Mouse (Mus musculus): Measurements from ENCODE around the gene Cdk12.

The Cdk12 gene

GRCm38 (mm10) chr11:98318421-98319116 is 115.7 kb downstream of the Cdk12 start:
- DNase-seq = no peak

DNA sequence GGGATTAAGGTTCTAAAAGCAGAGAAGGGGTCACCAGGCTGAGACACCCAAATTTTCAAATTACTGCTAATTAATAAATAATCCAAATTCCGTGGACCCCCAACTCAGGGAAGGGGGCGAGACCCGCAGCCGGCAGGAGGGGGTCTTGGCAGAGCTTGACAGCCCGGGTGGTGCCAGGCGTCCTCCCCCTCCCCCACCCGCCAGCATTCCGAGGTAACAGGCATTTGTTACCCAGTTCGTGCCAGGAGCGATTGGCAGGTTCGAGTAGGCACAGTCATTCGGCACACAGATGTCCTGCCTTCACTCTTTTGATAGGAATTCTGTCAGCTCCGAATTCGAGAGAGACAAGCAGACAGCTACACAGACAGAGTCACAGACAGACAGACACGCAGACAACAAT is 116.3 kb downstream of the Cdk12 start:
- no peak for DNase-seq

GRCm38 (mm10) chr11:98319544-98319943 is 116.7 kb downstream of the Cdk12 start:
- no peak for DNase-seq

DNA sequence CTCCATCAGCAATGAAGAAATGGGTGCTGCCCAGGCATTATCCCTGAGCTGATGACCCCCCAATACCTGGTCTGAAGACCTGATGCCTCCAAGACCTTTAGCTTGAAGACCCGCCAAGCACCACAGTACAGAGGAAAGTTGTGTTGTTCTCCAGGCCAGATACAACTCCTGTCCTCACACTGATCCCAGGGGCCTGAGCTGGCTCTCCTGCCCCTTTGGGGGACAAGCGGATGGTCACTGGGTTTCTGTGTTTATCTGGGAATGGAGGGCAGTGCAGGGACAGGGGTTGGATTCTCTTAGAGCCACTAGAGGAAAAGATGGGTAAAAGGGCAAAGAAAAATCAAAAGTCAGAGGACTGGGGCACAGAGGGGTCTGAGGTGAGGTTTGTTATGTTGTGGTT is 117.1 kb downstream of the Cdk12 start:
- no peak for DNase-seq

DNA sequence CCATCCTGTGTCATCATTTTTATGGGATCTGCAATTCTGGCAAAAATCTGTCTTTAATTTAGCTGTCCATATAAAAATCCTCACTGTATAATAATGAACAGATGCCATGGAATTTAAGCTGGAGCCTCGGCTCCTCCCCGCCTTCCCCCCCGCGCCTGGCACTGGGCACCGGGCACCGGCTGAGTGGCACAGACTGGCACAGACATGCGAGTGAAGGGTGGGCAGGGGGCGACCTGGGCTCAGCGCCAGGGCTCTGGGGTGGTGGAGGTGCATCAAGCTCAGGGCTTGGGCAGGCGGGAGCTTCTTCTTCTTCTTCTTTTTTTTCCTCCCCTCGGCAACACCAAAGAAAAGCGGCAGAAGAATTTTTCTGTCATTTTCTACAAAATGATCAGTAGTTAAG is 117.5 kb downstream of the Cdk12 start:
- no peak for DNase-seq

DNA sequence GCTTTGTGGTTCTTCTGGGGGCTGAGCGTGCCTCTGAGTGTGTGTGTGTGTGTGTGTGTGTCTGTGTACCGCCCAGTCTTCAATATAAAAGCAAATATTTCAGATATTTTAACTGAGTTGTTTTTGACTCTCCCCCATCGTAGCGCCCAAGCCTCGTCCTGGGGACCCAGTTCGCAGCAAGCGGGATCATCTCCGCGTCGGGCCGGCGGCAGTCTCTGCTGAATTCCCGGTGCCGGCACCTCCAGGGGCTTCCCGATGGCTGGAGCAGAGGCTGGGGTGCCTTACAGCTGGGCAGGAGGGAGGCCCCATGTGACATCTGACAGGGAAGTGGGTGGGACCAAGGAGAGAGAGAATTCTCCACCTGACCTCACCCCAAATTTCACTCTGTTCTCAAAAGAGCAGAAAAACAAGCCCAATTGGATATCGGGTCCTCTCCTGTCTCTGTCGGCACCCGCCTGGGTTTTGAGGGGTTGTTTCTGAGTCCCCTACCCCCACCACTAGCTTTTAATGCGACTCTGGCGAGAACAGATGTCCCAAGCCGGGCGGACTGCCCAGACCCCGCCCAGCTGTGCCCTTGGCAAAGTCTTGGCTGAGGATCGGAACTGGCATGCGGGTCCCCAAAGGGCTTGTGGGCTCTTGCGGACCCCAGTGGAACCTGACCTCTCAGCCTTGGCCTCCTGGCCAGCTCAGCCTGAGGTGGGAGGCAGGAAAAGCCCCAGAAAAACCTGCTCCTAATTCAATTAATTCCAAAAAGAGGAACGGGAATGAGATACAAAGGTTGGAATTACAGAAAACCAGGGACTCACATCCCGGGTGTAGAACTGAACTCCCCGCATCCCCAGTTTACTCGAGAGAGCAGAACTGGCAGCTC is 118.2 kb downstream of the Cdk12 start:
- DNase-seq = no peak

GRCm38 (mm10) chr11:98321677-98322003 is 118.8 kb downstream of the Cdk12 start:
- no peak for DNase-seq

- DNase-seq = no peak
These were observed 119.3 kb downstream of the Cdk12 start for GRCm38 (mm10) chr11:98322159-98322558.

DNA sequence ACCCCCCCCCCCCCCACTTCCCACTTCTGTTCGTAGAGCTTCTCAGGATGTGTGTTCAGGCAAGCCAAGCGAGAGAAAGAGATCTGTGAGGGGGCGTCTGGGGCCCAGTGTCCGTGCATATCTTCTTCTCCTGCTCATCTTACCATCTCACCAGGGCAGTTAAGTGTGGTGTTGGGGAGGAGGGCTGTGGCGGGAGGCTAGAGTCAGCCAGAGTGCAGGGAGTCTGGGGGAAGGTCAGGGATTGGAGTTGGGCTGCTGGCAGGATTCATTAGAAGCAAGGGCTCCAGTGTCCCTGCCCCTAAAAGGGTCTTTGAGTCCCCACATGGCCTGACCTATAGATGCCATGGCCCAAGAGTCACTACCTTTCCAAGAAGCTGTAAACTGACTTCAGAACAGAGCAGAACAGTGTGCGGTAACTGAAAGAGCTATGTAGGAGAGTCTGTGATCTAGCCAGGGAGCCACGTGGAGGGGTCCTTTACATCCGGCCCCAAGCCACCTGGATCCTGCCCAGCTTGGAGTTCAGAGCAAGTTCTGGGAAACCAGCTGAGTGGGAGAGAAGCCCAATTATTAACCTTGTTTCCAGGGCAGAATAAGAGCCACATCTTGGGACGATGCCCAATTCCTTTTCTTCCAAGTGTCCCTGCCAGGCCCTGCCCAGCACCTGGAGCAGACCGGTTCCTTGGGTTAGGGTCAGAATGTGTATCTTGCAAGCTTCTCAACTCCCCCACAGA is 120.4 kb downstream of the Cdk12 start:
- no peak for DNase-seq

DNA sequence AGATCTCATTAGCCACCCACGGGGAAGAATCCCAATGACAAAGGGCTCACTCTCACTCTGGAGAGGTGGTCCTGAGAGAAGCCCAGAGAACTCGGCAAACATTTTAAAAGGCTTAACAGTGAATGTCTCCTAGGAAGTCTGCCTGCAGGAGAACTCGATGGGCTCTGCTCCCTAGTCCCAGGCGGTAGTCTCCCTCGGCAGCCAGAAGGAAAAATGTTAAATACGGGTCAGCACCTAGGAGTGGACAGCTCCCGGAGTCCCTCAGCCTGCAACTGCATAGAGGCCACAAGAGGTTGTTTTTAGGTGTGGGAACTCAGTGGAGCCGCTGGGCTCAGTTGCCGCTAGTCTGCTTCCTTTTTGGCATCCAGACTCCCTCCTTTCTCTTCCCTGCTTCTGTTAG is 121.1 kb downstream of the Cdk12 start:
- DNase-seq = no peak

- DNase-seq = no peak
These were observed 122.4 kb downstream of the Cdk12 start for GRCm38 (mm10) chr11:98325191-98325820.

- DNase-seq = no peak
These were observed 123.0 kb downstream of the Cdk12 start for GRCm38 (mm10) chr11:98325821-98326218.

DNA sequence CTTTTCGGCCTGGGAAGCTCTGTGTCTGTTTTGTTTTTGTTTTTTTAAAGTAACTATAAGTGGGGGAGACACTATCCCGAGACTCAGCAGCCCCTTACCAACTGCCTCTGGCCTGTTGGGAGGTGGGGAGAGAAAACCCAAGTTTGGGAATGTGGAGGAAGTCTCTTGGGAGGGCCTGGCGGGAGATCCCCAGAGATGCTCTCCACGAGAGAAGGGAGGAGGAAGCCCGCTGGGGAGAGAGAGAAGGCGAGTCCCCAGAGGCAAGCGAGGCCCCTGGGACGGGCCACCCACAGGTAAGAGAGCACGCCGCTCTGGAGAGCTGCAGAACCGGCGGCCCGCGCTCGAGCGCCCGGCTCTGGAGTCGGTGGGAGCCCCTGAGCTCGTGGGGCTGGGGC is 123.9 kb downstream of the Cdk12 start:
- DNase-seq = no peak

- no peak for DNase-seq
These were observed 124.5 kb downstream of the Cdk12 start for GRCm38 (mm10) chr11:98327136-98328030.

GRCm38 (mm10) chr11:98328031-98328370 is 125.1 kb downstream of the Cdk12 start:
- no peak for DNase-seq
